Mouse (Mus musculus) E14TG2a.4 (cell line): Measurements from ENCODE around the gene Olfm2.

Experiments used
- CTCF ChIP-seq: conservative IDR thresholded peaks from 2 replicates; pipeline ENCODE4 v1.5.1; 2014; ENCODE audit warnings: low read length
- POU5F1 ChIP-seq: IDR thresholded peaks from 2 replicates; pipeline ENCODE4 v1.6.1; 2014; ENCODE audit warnings: low read length, borderline replicate concordance

GRCm38 (mm10) chr9:20760813-20761212 lies 14.7 kb upstream of the Olfm2 start:
- TF ChIP-seq CTCF, result no peak
- TF ChIP-seq POU5F1, result no peak
